ENCODE assay signal across 8 mouse cellular contexts in the genomic region with DNA sequence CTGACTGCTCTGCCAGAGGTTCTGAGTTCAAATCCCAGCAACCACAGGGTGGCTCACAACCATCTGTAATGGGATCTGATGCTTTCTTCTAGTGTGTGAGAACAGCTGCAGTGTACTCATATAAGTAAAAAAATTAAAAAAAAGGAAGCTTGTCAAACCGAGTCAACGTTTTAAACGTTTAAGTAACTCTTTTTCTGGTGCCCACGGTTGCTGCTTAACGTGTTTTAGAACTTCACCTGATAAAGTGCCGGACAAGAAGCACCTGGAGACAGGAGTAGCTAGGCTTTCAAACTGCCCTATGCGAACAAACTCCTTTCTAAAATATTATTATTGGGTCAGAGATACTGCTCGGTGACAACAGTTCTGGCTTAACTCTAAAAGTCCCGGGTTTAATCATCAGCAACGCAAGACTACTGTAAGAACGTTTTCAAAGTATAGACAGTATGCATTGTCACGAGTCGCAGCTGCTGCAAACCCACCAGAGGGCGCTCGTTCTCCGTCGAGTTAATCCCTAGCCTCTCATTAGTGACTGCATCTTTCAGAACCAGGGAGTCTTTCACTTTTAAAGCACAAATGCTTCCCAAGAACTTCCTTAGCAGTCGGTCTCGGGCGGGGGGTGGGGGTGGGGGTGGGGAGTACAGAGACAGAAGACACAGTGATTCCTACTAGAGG. TPM values are rescaled to one million over a fixed set of nuclear protein-coding genes. Genes with fewer than 3 reads are reported as not detected.
DNase-seq lines count a peak whose midpoint lies in the region; ATAC-seq and TF ChIP-seq lines count a peak whose summit lies in the region.

No protein-coding gene starts in this region.

- peak; percentile 50; the same call in 1 of the 2 replicates for ATAC-seq in forebrain, embryonic 15.5 days (replicated peaks)
- peak; percentile 60 for ATAC-seq in hindbrain, embryonic 16.5 days
- no peak for ATAC-seq in limb, embryonic 12.5 days (ENCODE audit: insufficient number of reproducible peaks, insufficient read depth, low FRiP score, low TSS enrichment, low read depth)
- peak; percentile 39; the same call in 1 of the 2 replicates for ATAC-seq in midbrain, embryonic 12.5 days (ENCODE audit: low FRiP score, low read depth)

- peaks cover 47% of the 10 kb centered on the region for H3K27me3 ChIP-seq in forebrain, embryonic 15.5 days
- peaks cover 27% of the 10 kb centered on the region for H3K27me3 ChIP-seq in hindbrain, embryonic 16.5 days (replicated peaks; ENCODE audit: control insufficient read depth, insufficient read depth, low read length)
- peaks cover 68% of the 10 kb centered on the region for H3K27me3 ChIP-seq in limb, embryonic 12.5 days
- H3K27me3 ChIP-seq in midbrain, embryonic 12.5 days, result peaks cover 66% of the 10 kb centered on the region
- peaks cover 19% of the 10 kb centered on the region for H3K27me3 ChIP-seq in small intestine, adult 2 months (ENCODE audit: control insufficient read depth, insufficient read depth, low read length)

- H3K9ac ChIP-seq in forebrain, embryonic 15.5 days (replicated peaks), result peak overlapping the region; percentile 86
- peak overlapping the region; percentile 86 for H3K9ac ChIP-seq in hindbrain, embryonic 16.5 days (ENCODE audit: low read depth, low read length)
- peak overlapping the region; percentile 77 for H3K9ac ChIP-seq in limb, embryonic 12.5 days (replicated peaks)
- H3K9ac ChIP-seq in midbrain, embryonic 12.5 days (replicated peaks), result peak overlapping the region; percentile 63

- H3K9me3 ChIP-seq in forebrain, embryonic 15.5 days, result no peaks in the 10 kb centered on the region
- no peaks in the 10 kb centered on the region for H3K9me3 ChIP-seq in hindbrain, embryonic 16.5 days (ENCODE audit: control insufficient read depth, low read length)
- H3K9me3 ChIP-seq in limb, embryonic 12.5 days, result no peaks in the 10 kb centered on the region
- H3K9me3 ChIP-seq in midbrain, embryonic 12.5 days, result no peaks in the 10 kb centered on the region

- no peak for TF ChIP-seq POLR2A in small intestine, adult 2 months (IDR thresholded peaks at IDR 0.05; ENCODE audit: low read depth, low read length)

- H3K4me1 ChIP-seq in forebrain, embryonic 15.5 days, result peaks cover 31% of the 10 kb centered on the region
- H3K4me1 ChIP-seq in hindbrain, embryonic 16.5 days (ENCODE audit: control insufficient read depth, insufficient read depth, low read depth, low read length), result peaks cover 20% of the 10 kb centered on the region
- H3K4me1 ChIP-seq in limb, embryonic 12.5 days (replicated peaks), result peaks cover 40% of the 10 kb centered on the region
- peaks cover 23% of the 10 kb centered on the region for H3K4me1 ChIP-seq in midbrain, embryonic 12.5 days
- peaks cover 6% of the 10 kb centered on the region for H3K4me1 ChIP-seq in small intestine, adult 2 months (ENCODE audit: control insufficient read depth, insufficient read depth, insufficient read length, low read length)

- 7% methylated on average over 20 of the region's 20 CpGs for WGBS in forebrain, embryonic 15.5 days
- 8% methylated on average over 20 of the region's 20 CpGs for WGBS in hindbrain, embryonic 16.5 days
- WGBS in limb, embryonic 12.5 days, result 10% methylated on average over 20 of the region's 20 CpGs
- WGBS in midbrain, embryonic 12.5 days, result 8% methylated on average over 20 of the region's 20 CpGs
- 7% methylated on average over 20 of the region's 20 CpGs for WGBS in small intestine, adult 2 months

- peak overlapping the region; percentile 70 for H3K4me3 ChIP-seq in forebrain, embryonic 15.5 days
- peak overlapping the region; percentile 78 for H3K4me3 ChIP-seq in hindbrain, embryonic 16.5 days (ENCODE audit: low read length)
- peak overlapping the region; percentile 58 for H3K4me3 ChIP-seq in limb, embryonic 12.5 days (replicated peaks)
- H3K4me3 ChIP-seq in midbrain, embryonic 12.5 days, result peak overlapping the region; percentile 69
- peak overlapping the region; percentile 71 for H3K4me3 ChIP-seq in small intestine, adult 2 months (ENCODE audit: low read depth, low read length)

- peak; percentile 92 for DNase-seq in R1 (ENCODE audit: low read depth, low spot score)
- peak; percentile 83 to 92 for DNase-seq in cerebellum, adult 18-20 months
- DNase-seq in frontal cortex, postnatal 25 days (ENCODE audit: low spot score in 2 of 2), result no peak

- peak overlapping the region; percentile 94 for H3K27ac ChIP-seq in forebrain, embryonic 15.5 days (replicated peaks)
- H3K27ac ChIP-seq in hindbrain, embryonic 16.5 days (ENCODE audit: low read depth, low read length), result peak overlapping the region; percentile 96
- peak overlapping the region; percentile 93 for H3K27ac ChIP-seq in limb, embryonic 12.5 days
- H3K27ac ChIP-seq in midbrain, embryonic 12.5 days (replicated peaks), result peak overlapping the region; percentile 86; the same call in 1 of the 2 replicates
- H3K27ac ChIP-seq in small intestine, adult 2 months (ENCODE audit: insufficient read depth, low read depth, low read length), result no peak overlapping the region

- TF ChIP-seq CTCF in small intestine, adult 2 months (IDR thresholded peaks at IDR 0.05; ENCODE audit: extremely low read depth, insufficient read length, insufficient replicate concordance, low read depth, low read length), result peak; percentile 89

- H3K36me3 ChIP-seq in forebrain, embryonic 15.5 days, result no peaks in the 10 kb centered on the region
- H3K36me3 ChIP-seq in hindbrain, embryonic 16.5 days (ENCODE audit: control insufficient read depth, insufficient read depth, low read length), result no peaks in the 10 kb centered on the region
- no peaks in the 10 kb centered on the region for H3K36me3 ChIP-seq in limb, embryonic 12.5 days
- no peaks in the 10 kb centered on the region for H3K36me3 ChIP-seq in midbrain, embryonic 12.5 days
- H3K36me3 ChIP-seq in small intestine, adult 2 months (ENCODE audit: control insufficient read depth, insufficient read depth, low read length), result no peaks in the 10 kb centered on the region

- peak overlapping the region; percentile 99 for H3K4me2 ChIP-seq in forebrain, embryonic 15.5 days (replicated peaks)
- H3K4me2 ChIP-seq in hindbrain, embryonic 16.5 days (ENCODE audit: low read length), result peak overlapping the region; percentile 99
- H3K4me2 ChIP-seq in limb, embryonic 12.5 days, result peak overlapping the region; percentile 96
- peak overlapping the region; percentile 87 for H3K4me2 ChIP-seq in midbrain, embryonic 12.5 days (replicated peaks)

RNA-seq across cellular contexts. Expression of gene Kazald1, which starts 1.0 kb away (rescaled TPM):
- 0.70 and 0.73 TPM in 2 replicates for polyA plus RNA-seq in forebrain, embryonic 15.5 days (2015; fragmentation: Nextera tagmentation; extraction: Ambion mirVana)
- 4.0 and 5.5 TPM in 2 replicates for polyA plus RNA-seq in hindbrain, embryonic 16.5 days (2015; fragmentation: Nextera tagmentation; extraction: Ambion mirVana)
- 3.3 and 4.1 TPM in 2 replicates for polyA plus RNA-seq in limb, embryonic 12.5 days (2016; fragmentation: Nextera tagmentation; extraction: Ambion mirVana)
- polyA plus RNA-seq in midbrain, embryonic 12.5 days (2016; fragmentation: Nextera tagmentation; extraction: Ambion mirVana), result 0.71 and 0.97 TPM in 2 replicates
- 2.2 and 2.4 TPM in 2 replicates for polyA plus RNA-seq in small intestine, adult 2 months (2012; rRNA removed)

RNA-seq across cellular contexts. Expression of gene Sfxn3, which starts 26.7 kb away (rescaled TPM):
- polyA plus RNA-seq in forebrain, embryonic 15.5 days (2015; fragmentation: Nextera tagmentation; extraction: Ambion mirVana), result 65.0 and 67.6 TPM in 2 replicates
- 76.8 and 85.4 TPM in 2 replicates for polyA plus RNA-seq in hindbrain, embryonic 16.5 days (2015; fragmentation: Nextera tagmentation; extraction: Ambion mirVana)
- polyA plus RNA-seq in limb, embryonic 12.5 days (2016; fragmentation: Nextera tagmentation; extraction: Ambion mirVana), result 18.3 and 19.2 TPM in 2 replicates
- 32.1 and 32.6 TPM in 2 replicates for polyA plus RNA-seq in midbrain, embryonic 12.5 days (2016; fragmentation: Nextera tagmentation; extraction: Ambion mirVana)
- 8.8 and 9.5 TPM in 2 replicates for polyA plus RNA-seq in small intestine, adult 2 months (2012; rRNA removed)

RNA-seq across cellular contexts. Expression of gene Pdzd7, which starts 28.5 kb away (rescaled TPM):
- polyA plus RNA-seq in forebrain, embryonic 15.5 days (2015; fragmentation: Nextera tagmentation; extraction: Ambion mirVana), result 1.7 and 2.2 TPM in 2 replicates
- polyA plus RNA-seq in hindbrain, embryonic 16.5 days (2015; fragmentation: Nextera tagmentation; extraction: Ambion mirVana), result 3.0 and 3.2 TPM in 2 replicates
- 0.20 and 0.56 TPM in 2 replicates for polyA plus RNA-seq in limb, embryonic 12.5 days (2016; fragmentation: Nextera tagmentation; extraction: Ambion mirVana)
- 0.46 and 0.84 TPM in 2 replicates for polyA plus RNA-seq in midbrain, embryonic 12.5 days (2016; fragmentation: Nextera tagmentation; extraction: Ambion mirVana)
- polyA plus RNA-seq in small intestine, adult 2 months (2012; rRNA removed), result 0.29 and 1.2 TPM in 2 replicates

RNA-seq across cellular contexts. Expression of gene Lzts2, which starts 59.8 kb away (rescaled TPM):
- polyA plus RNA-seq in forebrain, embryonic 15.5 days (2015; fragmentation: Nextera tagmentation; extraction: Ambion mirVana), result 25.7 and 27.7 TPM in 2 replicates
- polyA plus RNA-seq in hindbrain, embryonic 16.5 days (2015; fragmentation: Nextera tagmentation; extraction: Ambion mirVana), result 14.8 and 18.7 TPM in 2 replicates
- polyA plus RNA-seq in limb, embryonic 12.5 days (2016; fragmentation: Nextera tagmentation; extraction: Ambion mirVana), result 105 TPM in 2 replicates
- polyA plus RNA-seq in midbrain, embryonic 12.5 days (2016; fragmentation: Nextera tagmentation; extraction: Ambion mirVana), result 69.5 and 70.3 TPM in 2 replicates
- 40.3 and 50.4 TPM in 2 replicates for polyA plus RNA-seq in small intestine, adult 2 months (2012; rRNA removed)

Comparison
In these comparisons a context has a peak if more than half of its experiments do, and no peak if none do; other contexts are left out.
1. DNase-seq: peak in R1 (single experiment) and cerebellum, adult 18-20 months (2 of 2); none in frontal cortex, postnatal 25 days (0 of 2).
2. Peak in every context shown above with its lines, with median percentiles within 50 percentile points of each other: H3K4me2 ChIP-seq, H3K4me3 ChIP-seq and H3K9ac ChIP-seq.